Mouse (Mus musculus) thymus, postnatal 4 days (tissue): Measurements from ENCODE around the gene Ccdc159.
A peak's percentile ranks its signal among the peaks of the same experiment; 100 is the strongest.

Experiments
- DNase-seq: peaks from one replicate; pipeline ENCODE4 v3.0.0; 2021

Ccdc159 gene

GRCm38 (mm10) chr9:21927208-21927753 is at the start of gene Ccdc159, which contains the start of gene Tmem205:
Gene Ccdc159, plus strand, starts transcription at chr9:21927471.
Gene Tmem205, minus strand, starts transcription at chr9:21927556.
- DNase-seq: peak; percentile 35

- DNase-seq: no peak
Observed at GRCm38 (mm10) chr9:21889229-21889628, 38.0 kb upstream of the Ccdc159 start.

- DNase-seq: peak; percentile 28
Observed at GRCm38 (mm10) chr9:21901223-21901820, 25.9 kb upstream of the Ccdc159 start.

- no peak for DNase-seq
Observed at GRCm38 (mm10) chr9:21904031-21904430, 23.2 kb upstream of the Ccdc159 start.

- no peak for DNase-seq
Observed at GRCm38 (mm10) chr9:21908216-21908615, 19.1 kb upstream of the Ccdc159 start.

GRCm38 (mm10) chr9:21909474-21910223 is 17.6 kb upstream of the Ccdc159 start:
- DNase-seq: no peak

GRCm38 (mm10) chr9:21916851-21917492 is 10.3 kb upstream of the Ccdc159 start:
- DNase-seq: no peak

GRCm38 (mm10) chr9:21917493-21918034 is 9.7 kb upstream of the Ccdc159 start:
- DNase-seq: no peak

GRCm38 (mm10) chr9:21918035-21918592 is 9.2 kb upstream of the Ccdc159 start, which contains the start of gene Rab3d:
Gene Rab3d, minus strand, starts transcription at chr9:21918192.
- DNase-seq: peak; percentile 98

GRCm38 (mm10) chr9:21918692-21919384 is 8.4 kb upstream of the Ccdc159 start:
- DNase-seq: no peak

GRCm38 (mm10) chr9:21923036-21923435 is 4.2 kb upstream of the Ccdc159 start:
- DNase-seq: no peak

- no peak for DNase-seq
Observed at GRCm38 (mm10) chr9:21923490-21924098, 3.7 kb upstream of the Ccdc159 start.

GRCm38 (mm10) chr9:21924099-21924493 is 3.2 kb upstream of the Ccdc159 start:
- DNase-seq: no peak

- no peak for DNase-seq
Observed at GRCm38 (mm10) chr9:21925034-21925433, 2.2 kb upstream of the Ccdc159 start.

GRCm38 (mm10) chr9:21925506-21925905 is 1.8 kb upstream of the Ccdc159 start:
- DNase-seq: no peak

GRCm38 (mm10) chr9:21926155-21926554 is 1.1 kb upstream of the Ccdc159 start:
- no peak for DNase-seq

- DNase-seq: no peak
Observed at GRCm38 (mm10) chr9:21926784-21927183, 487 bp upstream of the Ccdc159 start.

- no peak for DNase-seq
Observed at GRCm38 (mm10) chr9:21929208-21929607, 1.9 kb downstream of the Ccdc159 start.

GRCm38 (mm10) chr9:21932006-21932405 is 4.7 kb downstream of the Ccdc159 start:
- no peak for DNase-seq

GRCm38 (mm10) chr9:21932445-21933137 is 5.3 kb downstream of the Ccdc159 start:
- DNase-seq: no peak

GRCm38 (mm10) chr9:21934021-21934420 is 6.8 kb downstream of the Ccdc159 start:
- DNase-seq: no peak
